Comparison of ENCODE assay signal across 22 mouse cellular contexts in genomic region chr3:33068146-33068545, GRCm38 (mm10).
"Had no signal": no experiment of that assay in that cellular context is flagged by ENCODE, and none has a peak within 500 bp of the region (broad histone marks: within the 10 kb centered on the region; RNA-seq: fewer than 3 reads in every experiment).

No protein-coding gene starts in this region.

- ATAC-seq: inflammation-experienced regulatory T-cells, adult 6 months; intestine, embryonic 15.5 days; intestine, postnatal 0 days; liver, embryonic 12.5 days had no signal

- H3K4me1 ChIP-seq: heart, embryonic 10.5 days; heart, embryonic 12.5 days; intestine, embryonic 15.5 days; limb, embryonic 13.5 days; limb, embryonic 15.5 days; liver, embryonic 12.5 days had no signal

- H3K4me3 ChIP-seq: gastrocnemius, adult 2 months; heart, embryonic 10.5 days; heart, embryonic 12.5 days; hindbrain, embryonic 10.5 days; hindbrain, embryonic 12.5 days; intestine, embryonic 15.5 days; limb, embryonic 13.5 days; limb, embryonic 15.5 days; liver, embryonic 12.5 days had no signal

- H3K36me3 ChIP-seq: heart, embryonic 10.5 days; heart, embryonic 12.5 days; hindbrain, embryonic 10.5 days; hindbrain, embryonic 12.5 days; intestine, embryonic 15.5 days; limb, embryonic 13.5 days; limb, embryonic 15.5 days; liver, embryonic 12.5 days had no signal

- H3K9me3 ChIP-seq: heart, embryonic 10.5 days; heart, embryonic 12.5 days; hindbrain, embryonic 10.5 days; hindbrain, embryonic 12.5 days; intestine, embryonic 15.5 days; limb, embryonic 13.5 days; limb, embryonic 15.5 days; liver, embryonic 12.5 days had no signal

- DNase-seq: gastrocnemius, adult 2 months; gastrocnemius, postnatal 10 days; gastrocnemius, postnatal 25 days; heart, adult 18-20 months; heart, postnatal 10 days; heart, postnatal 4 days; kidney, adult 18-20 months; kidney, adult 8-10 months; kidney, postnatal 10 days; kidney, postnatal 25 days; kidney, postnatal 4 days had no signal

- H3K4me2 ChIP-seq: heart, embryonic 12.5 days; hindbrain, embryonic 12.5 days; intestine, embryonic 15.5 days; limb, embryonic 13.5 days; limb, embryonic 15.5 days; liver, embryonic 12.5 days had no signal

- H3K9ac ChIP-seq: heart, embryonic 12.5 days; hindbrain, embryonic 12.5 days; intestine, embryonic 15.5 days; limb, embryonic 13.5 days; limb, embryonic 15.5 days; liver, embryonic 12.5 days; liver, embryonic 14.5 days had no signal

- H3K27me3 ChIP-seq: heart, embryonic 12.5 days; hindbrain, embryonic 12.5 days; intestine, embryonic 15.5 days; limb, embryonic 13.5 days; limb, embryonic 15.5 days; liver, embryonic 12.5 days had no signal

- H3K27ac ChIP-seq: gastrocnemius, adult 2 months; heart, embryonic 10.5 days; hindbrain, embryonic 10.5 days; hindbrain, embryonic 12.5 days; intestine, embryonic 15.5 days; limb, embryonic 13.5 days; limb, embryonic 15.5 days; liver, embryonic 12.5 days; liver, embryonic 14.5 days had no signal
